Mouse (Mus musculus) neural tube, embryonic 11.5 days (tissue): ENCODE measurements around the gene Gm20518. TPM values are rescaled to one million over a fixed set of nuclear protein-coding genes. Genes with fewer than 3 reads are reported as not detected.

Experiments
- ATAC-seq: fragments of 200-750 bp; cut with Nextera tagmentation; 2 replicates; pipeline ENCODE4 v1.8.0; 2017; ENCODE audit warnings: moderate number of reproducible peaks, mild to moderate bottlenecking, moderate TSS enrichment, moderate library complexity; ENCODE audit not compliant: insufficient read depth, low FRiP score, low TSS enrichment
- DNase-seq: peaks from one replicate; pipeline ENCODE4 v3.0.0-alpha.2; 2015; ENCODE audit warnings: low spot score
- H3K27ac ChIP-seq: fragments of 300-500 bp; sonication (generic); 2 replicates; pipeline ENCODE4 v1.5.1; 2014; ENCODE audit warnings: low read depth, mild to moderate bottlenecking, low read length
- H3K27me3 ChIP-seq: fragments of 300-500 bp; sonication (generic); 2 replicates; pipeline ENCODE4 v1.6.1; 2014; ENCODE audit warnings: mild to moderate bottlenecking, low read length, mixed read lengths; ENCODE audit not compliant: control insufficient read depth, insufficient read depth
- H3K36me3 ChIP-seq: fragments of 300-500 bp; sonication (generic); 2 replicates; pipeline ENCODE4 v1.6.1; 2014; ENCODE audit warnings: mild to moderate bottlenecking, low read length, moderate library complexity, mixed read lengths; ENCODE audit not compliant: control insufficient read depth, insufficient read depth
- H3K4me1 ChIP-seq: fragments of 300-500 bp; sonication (generic); 2 replicates; pipeline ENCODE4 v1.6.1; 2014; ENCODE audit warnings: low read length, mixed read lengths; ENCODE audit not compliant: control insufficient read depth, insufficient read depth
- H3K4me2 ChIP-seq: fragments of 300-500 bp; sonication (generic); 2 replicates; pipeline ENCODE4 v1.6.1; 2014; ENCODE audit warnings: low read depth, mild to moderate bottlenecking, moderate library complexity
- H3K4me3 ChIP-seq: fragments of 300-500 bp; sonication (generic); 2 replicates; pipeline ENCODE4 v1.5.1; 2014; ENCODE audit warnings: low read depth, low read length
- H3K9ac ChIP-seq: fragments of 300-500 bp; sonication (generic); 2 replicates; pipeline ENCODE4 v1.6.1; 2014; ENCODE audit warnings: mild to moderate bottlenecking, low read length
- H3K9me3 ChIP-seq: fragments of 300-500 bp; sonication (generic); 2 replicates; pipeline ENCODE4 v1.6.1; 2016; ENCODE audit warnings: low read length; ENCODE audit not compliant: control insufficient read depth
- WGBS: fragments of 180-500 bp; shearing (Covaris S2); extraction: QIAGEN DNeasy Blood & Tissue Kit; methylation state at CpG from one replicate; pipeline ENCODE4 v1.1.7; 2014; 5-methylcytosine and 5-hydroxymethylcytosine counted together
- polyA plus RNA-seq: library from polyadenylated mRNA; unstranded; fragments of >200 nt; fragmentation: Nextera tagmentation; extraction: Ambion mirVana; gene quantifications from 2 replicates; pipeline ENCODE4 v1.2.1, GENCODE M21; 2014

The Gm20518 gene
- polyA plus RNA-seq: 0.09 and 0.36 TPM in 2 replicates

- peak within 1 kb of the TSS; percentile 90 for H3K27ac ChIP-seq
- peak; percentile 100 for DNase-seq
- peak within 1 kb of the TSS; percentile 99 for H3K4me3 ChIP-seq
- peak within 1 kb of the TSS; percentile 99 for H3K9ac ChIP-seq
- H3K36me3 ChIP-seq: no peaks in the 10 kb centered on the region
- no peaks in the 10 kb centered on the region for H3K27me3 ChIP-seq
- no peaks in the 10 kb centered on the region for H3K9me3 ChIP-seq
- H3K4me1 ChIP-seq: peaks cover 8% of the 10 kb centered on the region
- peak; percentile 97 for ATAC-seq
- WGBS: under 1% methylated on average over 38 of the region's 38 CpGs
- H3K4me2 ChIP-seq: peak within 1 kb of the TSS; percentile 60
Measured at GRCm38 (mm10) chr16:17891567-17891959, at the start of gene Gm20518. Gm20518 (minus strand) TSS chr16:17891671.

- ATAC-seq: no peak
- H3K4me1 ChIP-seq: no peaks in the 10 kb centered on the region
- no peaks in the 10 kb centered on the region for H3K27me3 ChIP-seq
- WGBS: 64% methylated on average over 9 of the region's 9 CpGs
- H3K36me3 ChIP-seq: no peaks in the 10 kb centered on the region
- H3K27ac ChIP-seq: no peak overlapping the region
- H3K9ac ChIP-seq: no peak overlapping the region
- H3K4me2 ChIP-seq: no peak overlapping the region
- H3K4me3 ChIP-seq: no peak overlapping the region
- no peaks in the 10 kb centered on the region for H3K9me3 ChIP-seq
- no peak for DNase-seq
Measured at GRCm38 (mm10) chr16:17939255-17939751, 47.8 kb upstream of the Gm20518 start.

GRCm38 (mm10) chr16:17938821-17939220, 47.4 kb upstream of the Gm20518 start:
- H3K27ac ChIP-seq: no peak overlapping the region
- DNase-seq: peak; percentile 77
- H3K9me3 ChIP-seq: no peaks in the 10 kb centered on the region
- WGBS: 8% methylated on average over 7 of the region's 7 CpGs
- H3K9ac ChIP-seq: no peak overlapping the region
- no peak overlapping the region for H3K4me3 ChIP-seq
- no peaks in the 10 kb centered on the region for H3K36me3 ChIP-seq
- no peaks in the 10 kb centered on the region for H3K27me3 ChIP-seq
- H3K4me1 ChIP-seq: no peaks in the 10 kb centered on the region
- ATAC-seq: peak; percentile 74; the same call in 1 of the 2 replicates
- no peak overlapping the region for H3K4me2 ChIP-seq

GRCm38 (mm10) chr16:17938187-17938586, 46.7 kb upstream of the Gm20518 start:
- no peaks in the 10 kb centered on the region for H3K4me1 ChIP-seq
- DNase-seq (no peak), ATAC-seq (no peak)
- 84% methylated on average over 7 of the region's 7 CpGs for whole genome bisulfite sequencing
- no peaks in the 10 kb centered on the region for H3K27me3 ChIP-seq
- H3K9me3 ChIP-seq: no peaks in the 10 kb centered on the region
- H3K27ac ChIP-seq: no peak overlapping the region
- no peak overlapping the region for H3K4me3 ChIP-seq
- H3K36me3 ChIP-seq: no peaks in the 10 kb centered on the region
- H3K4me2 ChIP-seq: no peak overlapping the region
- H3K9ac ChIP-seq: no peak overlapping the region

- Histone ChIP-seq H3K9ac (no peak overlapping the region), H3K9me3 (no peaks in the 10 kb centered on the region), H3K27me3 (no peaks in the 10 kb centered on the region), H3K4me1 (no peaks in the 10 kb centered on the region), H3K36me3 (no peaks in the 10 kb centered on the region), H3K4me2 (no peak overlapping the region), H3K27ac (no peak overlapping the region), H3K4me3 (no peak overlapping the region)
- ATAC-seq (no peak), DNase-seq (no peak)
- WGBS: 81% methylated on average over 10 of the region's 10 CpGs
Measured at GRCm38 (mm10) chr16:17936776-17937175, 45.3 kb upstream of the Gm20518 start.

- WGBS: 67% methylated on average over 3 of the region's 3 CpGs
- no peaks in the 10 kb centered on the region for H3K9me3 ChIP-seq
Measured at GRCm38 (mm10) chr16:17934445-17934910, 43.0 kb upstream of the Gm20518 start.

DNA sequence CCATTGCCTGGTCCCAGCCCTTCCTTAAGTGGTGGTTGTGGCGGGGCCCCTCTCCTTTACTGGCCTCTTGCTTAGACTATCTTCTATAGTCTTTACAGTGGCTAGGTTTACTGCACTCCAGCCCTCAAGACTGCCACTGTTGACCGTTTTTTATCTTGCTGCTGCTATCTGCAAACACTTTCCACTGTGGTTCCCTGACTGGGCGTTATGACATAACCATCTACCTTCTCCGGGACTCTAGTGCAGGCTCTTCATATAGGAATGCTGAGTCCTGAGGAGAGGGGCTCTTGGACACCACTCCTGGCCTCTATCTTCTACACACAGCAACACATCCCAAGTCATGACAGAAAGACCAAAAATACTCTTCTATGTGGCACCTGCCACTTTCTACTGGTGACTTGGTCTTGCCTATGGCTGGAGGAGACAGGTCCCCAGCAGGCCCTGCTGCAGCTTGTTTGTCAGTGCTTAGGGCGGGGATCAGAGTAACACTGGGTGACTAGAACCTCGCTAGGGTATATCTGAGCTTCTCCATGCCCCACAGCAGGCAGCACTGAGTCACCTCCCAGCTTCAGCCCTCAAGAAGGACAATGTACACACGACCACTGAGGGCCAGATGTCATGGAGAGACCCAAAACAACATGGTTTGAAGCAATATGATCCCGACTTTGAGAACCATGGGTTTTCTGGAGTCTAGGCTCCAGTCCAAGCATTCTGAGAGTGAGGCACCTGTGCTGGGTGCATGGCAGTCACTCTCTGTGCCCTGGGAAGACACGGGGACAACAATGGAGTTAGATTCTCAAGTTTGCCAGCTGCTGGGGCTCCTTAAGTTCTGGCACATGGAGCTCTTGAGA, 42.3 kb upstream of the Gm20518 start:
- no peaks in the 10 kb centered on the region for H3K4me1 ChIP-seq
- H3K27me3 ChIP-seq: no peaks in the 10 kb centered on the region
- no peak overlapping the region for H3K9ac ChIP-seq
- no peaks in the 10 kb centered on the region for H3K9me3 ChIP-seq
- DNase-seq: no peak
- ATAC-seq: no peak
- 79% methylated on average over 9 of the region's 9 CpGs for WGBS
- no peak overlapping the region for H3K4me2 ChIP-seq
- no peak overlapping the region for H3K4me3 ChIP-seq
- H3K36me3 ChIP-seq: no peaks in the 10 kb centered on the region
- H3K27ac ChIP-seq: no peak overlapping the region

More at GRCm38 (mm10) chr16:17934445-17934910, 43.0 kb upstream of the Gm20518 start:
- Histone ChIP-seq H3K27me3 (no peaks in the 10 kb centered on the region), H3K27ac (no peak overlapping the region), H3K4me2 (no peak overlapping the region), H3K36me3 (no peaks in the 10 kb centered on the region), H3K4me1 (no peaks in the 10 kb centered on the region), H3K9ac (no peak overlapping the region), H3K4me3 (no peak overlapping the region)
- ATAC-seq (no peak), DNase-seq (no peak)

DNA sequence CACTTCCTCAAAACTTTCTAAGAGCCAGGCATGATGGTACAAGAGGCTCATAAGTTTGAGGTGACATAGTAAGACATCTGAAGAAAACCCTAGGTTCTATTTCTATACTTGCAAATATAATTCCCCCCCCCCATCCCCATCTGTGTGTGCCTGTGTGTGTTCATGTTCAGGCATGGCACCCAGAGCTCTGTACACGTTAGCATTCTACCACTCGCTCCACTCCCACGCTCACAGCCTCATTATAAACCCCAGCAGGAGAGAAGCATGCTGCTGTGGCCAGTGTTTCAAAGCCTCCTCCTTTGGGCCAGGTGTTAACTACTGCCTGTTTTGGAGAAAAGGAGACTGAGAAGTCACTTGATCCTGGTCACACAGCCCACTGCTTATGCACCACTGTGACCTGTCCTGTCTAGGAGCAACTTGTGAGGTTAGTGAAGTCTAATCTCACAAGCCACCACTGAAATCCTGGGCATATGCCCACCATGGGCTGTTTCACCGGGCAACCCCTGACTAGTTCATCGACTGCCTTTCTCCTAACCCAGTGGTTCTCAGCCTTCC, 40.5 kb upstream of the Gm20518 start:
- Histone ChIP-seq H3K27ac (no peak overlapping the region), H3K4me3 (no peak overlapping the region), H3K4me1 (peaks cover under 1% of the 10 kb centered on the region; the same call in 1 of the 2 replicates), H3K4me2 (no peak overlapping the region), H3K9ac (no peak overlapping the region), H3K36me3 (no peaks in the 10 kb centered on the region), H3K27me3 (no peaks in the 10 kb centered on the region), H3K9me3 (no peaks in the 10 kb centered on the region)
- no peak for DNase-seq
- 79% methylated on average over 5 of the region's 5 CpGs for WGBS
- no peak for ATAC-seq
